Mouse (Mus musculus) cerebellum, postnatal 4 days (tissue): Measurements from ENCODE around the gene Sema4f.

Experiments
- DNase-seq, 2 experiments: peaks; one replicate each; pipeline ENCODE4 v3.0.0; 2022; ENCODE audit warnings: low spot score in 2 of 2, mixed read lengths in 1 of 2

Sema4f gene

GRCm38 (mm10) chr6:82939167-82939912 lies at the start of gene Sema4f:
TSS of gene Sema4f (minus strand) at chr6:82939769.
- DNase-seq: peak; percentile 51 to 76

GRCm38 (mm10) chr6:82987411-82987971 lies 47.9 kb upstream of the Sema4f start:
- no peak for DNase-seq

- DNase-seq: peak; percentile 27 to 66
Observed at GRCm38 (mm10) chr6:82971031-82971430, 31.5 kb upstream of the Sema4f start.

GRCm38 (mm10) chr6:82969249-82970084 lies 29.9 kb upstream of the Sema4f start:
- no peak for DNase-seq

- no peak for DNase-seq
Observed at GRCm38 (mm10) chr6:82961664-82962063, 22.1 kb upstream of the Sema4f start.

- DNase-seq: no peak
Observed at GRCm38 (mm10) chr6:82956553-82957251, 17.1 kb upstream of the Sema4f start.

- DNase-seq: no peak
Observed at GRCm38 (mm10) chr6:82946651-82947050, 7.1 kb upstream of the Sema4f start, which contains the start of gene M1ap. TSS of gene M1ap (plus strand) at chr6:82946902.

- peak in 1 of 2 experiments; percentile 51 for DNase-seq
Observed at GRCm38 (mm10) chr6:82945750-82946149, 6.2 kb upstream of the Sema4f start.

GRCm38 (mm10) chr6:82940765-82941164 lies 1.2 kb upstream of the Sema4f start:
- no peak for DNase-seq

GRCm38 (mm10) chr6:82934616-82935230 lies 4.8 kb downstream of the Sema4f start:
- DNase-seq: no peak

- no peak for DNase-seq
Observed at GRCm38 (mm10) chr6:82927617-82928016, 12.0 kb downstream of the Sema4f start.

GRCm38 (mm10) chr6:82926528-82926927 lies 13.0 kb downstream of the Sema4f start:
- DNase-seq: peak in 1 of 2 experiments; percentile 50

GRCm38 (mm10) chr6:82926106-82926505 lies 13.5 kb downstream of the Sema4f start:
- no peak for DNase-seq

- DNase-seq: no peak
Observed at GRCm38 (mm10) chr6:82925005-82925404, 14.6 kb downstream of the Sema4f start.

- no peak for DNase-seq
Observed at GRCm38 (mm10) chr6:82921426-82922224, 17.9 kb downstream of the Sema4f start.

GRCm38 (mm10) chr6:82919520-82919919 lies 20.0 kb downstream of the Sema4f start:
- DNase-seq: no peak

GRCm38 (mm10) chr6:82918371-82918770 lies 21.2 kb downstream of the Sema4f start:
- no peak for DNase-seq

GRCm38 (mm10) chr6:82917778-82918129 lies 21.8 kb downstream of the Sema4f start:
- peak; percentile 63 to 85 for DNase-seq

GRCm38 (mm10) chr6:82917076-82917777 lies 22.3 kb downstream of the Sema4f start:
- peak in 1 of 2 experiments; percentile 81 for DNase-seq

- DNase-seq: no peak
Observed at GRCm38 (mm10) chr6:82916459-82916858, 23.1 kb downstream of the Sema4f start.
